Mouse (Mus musculus): ENCODE results near the gene Trex2.

DNA sequence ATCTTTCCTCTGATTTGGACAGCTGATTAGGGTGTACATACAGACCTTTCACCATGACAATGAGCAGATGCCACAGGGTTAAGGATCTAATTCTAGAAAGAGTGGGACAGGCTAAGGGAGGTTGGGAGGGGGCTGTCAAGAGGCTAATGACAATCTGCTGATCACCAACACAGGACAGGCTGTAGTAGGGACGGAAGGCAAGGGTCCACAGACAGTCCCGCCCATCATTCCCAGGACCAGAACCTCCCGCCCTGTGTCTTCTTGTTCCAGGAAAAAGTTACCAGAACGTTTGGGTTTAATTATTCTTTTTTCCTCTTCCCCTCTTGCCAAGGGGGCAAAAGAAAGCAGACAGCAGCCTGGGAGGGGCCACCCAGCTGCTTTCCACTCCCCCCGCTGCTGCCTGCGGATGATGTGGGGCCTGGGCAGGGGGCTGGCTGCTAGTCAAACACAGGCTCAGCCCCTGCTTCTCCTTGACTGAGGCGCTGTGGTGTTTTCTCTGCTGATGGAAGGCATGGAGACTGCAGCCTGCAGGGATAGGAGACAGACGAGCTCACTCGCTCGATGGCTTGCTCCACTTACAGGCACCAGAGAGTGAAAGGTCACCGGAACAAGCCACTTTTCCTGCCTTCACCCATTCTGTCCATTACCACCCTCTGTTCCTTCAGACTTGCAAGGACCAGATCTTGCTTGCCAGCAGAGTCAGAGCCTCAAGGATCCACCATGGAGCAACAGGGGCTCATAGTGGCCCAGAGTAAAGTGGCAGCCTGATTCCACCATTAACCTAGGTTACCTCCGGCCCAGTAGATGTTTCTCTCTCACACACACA lies 39.4 kb upstream of the Trex2 start:
- no peak; the same call in 1 of the 2 replicates for TF ChIP-seq CTCF (IDR thresholded peaks at IDR 0.05; ENCODE audit: low read depth)
- TF ChIP-seq EP300 (optimal IDR thresholded peaks at IDR 0.05): no peak
